Mouse (Mus musculus) heart, embryonic 16.5 days (tissue): ENCODE results near the gene Sdf4. TPM values are rescaled to one million over a fixed set of nuclear protein-coding genes. Genes with fewer than 3 reads are reported as not detected.

Source experiments
- ATAC-seq: fragments of 200-750 bp; cut with Nextera tagmentation; replicated peaks from 2 replicates; pipeline ENCODE4 v1.8.0; 2017; ENCODE audit warnings: moderate number of reproducible peaks; ENCODE audit not compliant: insufficient read depth, low FRiP score; ENCODE audit errors: extremely low read depth
- H3K27ac ChIP-seq: fragments of 300-500 bp; sonication (generic); 2 replicates; pipeline ENCODE4 v1.5.1; 2014; ENCODE audit warnings: mild to moderate bottlenecking, low read length, control low read depth, moderate library complexity
- H3K27me3 ChIP-seq: fragments of 300-500 bp; sonication (generic); 2 replicates; pipeline ENCODE4 v1.6.1; 2014; ENCODE audit warnings: low read length, mixed read lengths; ENCODE audit not compliant: control insufficient read depth, insufficient read depth
- H3K36me3 ChIP-seq: fragments of 300-500 bp; sonication (generic); 2 replicates; pipeline ENCODE4 v1.6.1; 2014; ENCODE audit not compliant: control insufficient read depth, insufficient read depth
- H3K4me1 ChIP-seq: fragments of 300-500 bp; sonication (generic); 2 replicates; pipeline ENCODE4 v1.6.1; 2014; ENCODE audit warnings: low read length, mixed read lengths; ENCODE audit not compliant: control insufficient read depth, insufficient read depth
- H3K4me2 ChIP-seq: fragments of 300-500 bp; sonication (generic); 2 replicates; pipeline ENCODE4 v1.6.1; 2014; ENCODE audit warnings: low read depth, mild to moderate bottlenecking, control low read depth, low read length
- H3K4me3 ChIP-seq: fragments of 300-500 bp; sonication (generic); 2 replicates; pipeline ENCODE4 v1.5.1; 2014; ENCODE audit warnings: mild to moderate bottlenecking, control low read depth, low read length
- H3K9ac ChIP-seq: fragments of 300-500 bp; sonication (generic); 2 replicates; pipeline ENCODE4 v1.6.1; 2014; ENCODE audit warnings: low read length, control low read depth
- H3K9me3 ChIP-seq: fragments of 300-500 bp; sonication (generic); replicated peaks from 2 replicates; pipeline ENCODE4 v1.6.1; 2016; ENCODE audit warnings: low read length; ENCODE audit not compliant: control insufficient read depth
- WGBS: fragments of 180-500 bp; shearing (Covaris S2); extraction: QIAGEN DNeasy Blood & Tissue Kit; methylation state at CpG from one replicate; pipeline ENCODE4 v1.1.7; 2014; 5-methylcytosine and 5-hydroxymethylcytosine counted together
- microRNA counts: library from miRNA; unstranded; fragments of <30 nt; microRNA quantifications from one replicate; lab custom pipeline; 2016
- microRNA-seq: library from miRNA; unstranded; fragments of <30 nt; microRNA quantifications from one replicate; pipeline ENCODE4, GENCODE M21; 2017
- polyA plus RNA-seq: library from polyadenylated mRNA; unstranded; fragments of >200 nt; fragmentation: Nextera tagmentation; extraction: Ambion mirVana; gene quantifications from 2 replicates; pipeline ENCODE4 v1.2.1, GENCODE M21; 2015

Sdf4 gene
- polyA plus RNA-seq, 1 experiment from 2014 or later, result 128 TPM

- Histone ChIP-seq H3K4me3 (no peak overlapping the region), H3K4me1 (peaks cover 20% of the 10 kb centered on the region; the same call in 1 of the 2 replicates), H3K36me3 (no peaks in the 10 kb centered on the region), H3K4me2 (no peak overlapping the region), H3K27me3 (no peaks in the 10 kb centered on the region), H3K27ac (no peak overlapping the region), H3K9ac (no peak overlapping the region), H3K9me3 (no peaks in the 10 kb centered on the region)
- 85% methylated on average over 5 of the region's 5 CpGs for WGBS
- ATAC-seq, result no peak
Measured at GRCm38 (mm10) chr4:156055173-156055572, 62.5 kb downstream of the Sdf4 start.

- H3K9ac ChIP-seq, result no peak overlapping the region
Measured at GRCm38 (mm10) chr4:156057702-156058101, 65.0 kb downstream of the Sdf4 start.

GRCm38 (mm10) chr4:156058826-156059225 is 66.2 kb downstream of the Sdf4 start:
- Histone ChIP-seq H3K27ac (no peak overlapping the region), H3K9me3 (no peaks in the 10 kb centered on the region), H3K27me3 (no peaks in the 10 kb centered on the region), H3K9ac (peak overlapping the region; percentile 30; the same call in 1 of the 2 replicates), H3K4me1 (0 out of 2 replicates have a peak, but pooled peaks cover under 1% of the 10 kb centered on the region), H3K36me3 (no peaks in the 10 kb centered on the region), H3K4me2 (no peak overlapping the region), H3K4me3 (peak overlapping the region; percentile 22)
- ATAC-seq, result no peak
- 65% methylated on average over 9 of the region's 9 CpGs for WGBS

More at GRCm38 (mm10) chr4:156057702-156058101, 65.0 kb downstream of the Sdf4 start:
- Histone ChIP-seq H3K36me3 (no peaks in the 10 kb centered on the region), H3K4me2 (no peak overlapping the region), H3K4me1 (peaks cover 7% of the 10 kb centered on the region; the same call in 1 of the 2 replicates), H3K9me3 (no peaks in the 10 kb centered on the region), H3K4me3 (no peak overlapping the region), H3K27me3 (no peaks in the 10 kb centered on the region), H3K27ac (no peak overlapping the region)
- no peak for ATAC-seq
- WGBS, result 68% methylated on average over 10 of the region's 10 CpGs

- H3K9me3 ChIP-seq, result no peaks in the 10 kb centered on the region
- no peak within 1 kb of the TSS for H3K4me2 ChIP-seq
- peak within 1 kb of the TSS; percentile 22 for H3K4me3 ChIP-seq
- no peak within 1 kb of the TSS for H3K27ac ChIP-seq
- H3K9ac ChIP-seq, result peak within 1 kb of the TSS; percentile 30; the same call in 1 of the 2 replicates
- H3K36me3 ChIP-seq, result no peaks in the 10 kb centered on the region
- no peaks in the 10 kb centered on the region for H3K4me1 ChIP-seq
- no peak; the same call in 1 of the 2 replicates for ATAC-seq
- H3K27me3 ChIP-seq, result no peaks in the 10 kb centered on the region
- WGBS, result 37% methylated on average over 5 of the region's 5 CpGs
Measured at GRCm38 (mm10) chr4:156059261-156059660, 66.6 kb downstream of the Sdf4 start, which contains the start of gene Ttll10. TSS of gene Ttll10 (minus strand) at chr4:156059414.

- Histone ChIP-seq H3K4me2 (no peak overlapping the region), H3K9me3 (no peaks in the 10 kb centered on the region), H3K4me1 (no peaks in the 10 kb centered on the region), H3K27me3 (no peaks in the 10 kb centered on the region), H3K36me3 (no peaks in the 10 kb centered on the region), H3K27ac (no peak overlapping the region), H3K4me3 (no peak overlapping the region; the same call in 1 of the 2 replicates), H3K9ac (no peak overlapping the region)
- ATAC-seq, result peak; percentile 63; the same call in 1 of the 2 replicates
- 43% methylated on average over 10 of the region's 10 CpGs for whole genome bisulfite sequencing
Measured at GRCm38 (mm10) chr4:156059713-156060112, 67.0 kb downstream of the Sdf4 start.

MicroRNAs within 50 kb of the gene (microRNA counts, 519-probe panel; counts per million panel counts)
- microRNA mmu-miR-200a (lab: Ali Mortazavi, UCI), result 2,439 counts per million, percentile 55 among the panel's probes with 10 or more counts
- 2,919 counts per million, percentile 75 among the panel's probes with 10 or more counts for microRNA mmu-miR-200b (lab: Ali Mortazavi, UCI)
- 3,046 counts per million, percentile 79 among the panel's probes with 10 or more counts for microRNA mmu-miR-429 (lab: Ali Mortazavi, UCI)

Small RNAs within 50 kb of the gene (microRNA-seq; reads per million reads assigned to microRNA genes)
- gene Mir200a, result 166 reads per million, percentile 59 among the genes with 10 or more reads in this experiment
- gene Mir200b, result 970 reads per million, percentile 79 among the genes with 10 or more reads in this experiment
- gene Mir429, result 2,711 reads per million, percentile 87 among the genes with 10 or more reads in this experiment

Other genes with a start within 250 kb of the Sdf4 start
- gene Atad3a, start 231.8 kb upstream of the Sdf4 start, polyA plus RNA-seq, result 123 TPM in 2 replicates
- 8.3 and 8.7 TPM in 2 replicates for gene Vwa1, start 218.2 kb upstream of the Sdf4 start, polyA plus RNA-seq
- gene Tmem88b, start 207.0 kb upstream of the Sdf4 start, polyA plus RNA-seq, result 1.4 and 1.8 TPM in 2 replicates
- gene Ankrd65, start 202.4 kb upstream of the Sdf4 start, polyA plus RNA-seq, result 0.30 TPM in 1 of 2 replicates, not detected in the other
- 133 and 138 TPM in 2 replicates for gene Mrpl20, start 190.0 kb upstream of the Sdf4 start, polyA plus RNA-seq
- 126 and 129 TPM in 2 replicates for gene Ccnl2, start 180.4 kb upstream of the Sdf4 start, polyA plus RNA-seq
- 124 and 132 TPM in 2 replicates for gene Aurkaip1, start 161.6 kb upstream of the Sdf4 start, polyA plus RNA-seq
- gene Mxra8, start 153.2 kb upstream of the Sdf4 start, polyA plus RNA-seq, result 77.8 and 86.8 TPM in 2 replicates
- gene Dvl1, start 145.5 kb upstream of the Sdf4 start, polyA plus RNA-seq, result 3.5 TPM in 2 replicates
- 0.18 and 0.26 TPM in 2 replicates for gene Tas1r3, start 129.5 kb upstream of the Sdf4 start, polyA plus RNA-seq
- gene Cptp, start 123.4 kb upstream of the Sdf4 start, polyA plus RNA-seq, result 9.3 and 9.5 TPM in 2 replicates
- 40.5 and 41.8 TPM in 2 replicates for gene Ints11, start 123.3 kb upstream of the Sdf4 start, polyA plus RNA-seq
- 32.5 and 34.3 TPM in 2 replicates for gene Pusl1, start 101.1 kb upstream of the Sdf4 start, polyA plus RNA-seq
- gene Acap3, start 101.0 kb upstream of the Sdf4 start, polyA plus RNA-seq, result 10.1 and 11.6 TPM in 2 replicates
- gene Ube2j2, start 49.0 kb upstream of the Sdf4 start, polyA plus RNA-seq, result 74.9 and 80.1 TPM in 2 replicates
- 23.1 and 28.9 TPM in 2 replicates for gene C1qtnf12, start 30.6 kb upstream of the Sdf4 start, polyA plus RNA-seq
- gene B3galt6, start 223 bp upstream of the Sdf4 start, polyA plus RNA-seq, result 8.6 and 9.1 TPM in 2 replicates
- gene Tnfrsf4, start 21.0 kb downstream of the Sdf4 start, polyA plus RNA-seq, result 0.95 and 1.5 TPM in 2 replicates
- gene Tnfrsf18, start 33.3 kb downstream of the Sdf4 start, polyA plus RNA-seq, result 2.3 and 2.6 TPM in 2 replicates
- gene Ttll10, start 66.5 kb downstream of the Sdf4 start, polyA plus RNA-seq, result 0.33 and 0.37 TPM in 2 replicates
- 17.3 and 17.4 TPM in 2 replicates for gene 9430015G10Rik, start 117.1 kb downstream of the Sdf4 start, polyA plus RNA-seq
- gene Rnf223, start 137.6 kb downstream of the Sdf4 start, polyA plus RNA-seq, result 0.18 and 0.19 TPM in 2 replicates
- gene Agrn, start 204.6 kb downstream of the Sdf4 start, polyA plus RNA-seq, result 34.4 and 48.5 TPM in 2 replicates
- 5.0 and 9.1 TPM in 2 replicates for gene Isg15, start 207.9 kb downstream of the Sdf4 start, polyA plus RNA-seq
- gene AW011738, start 210.4 kb downstream of the Sdf4 start, polyA plus RNA-seq, result 4.2 and 5.6 TPM in 2 replicates
- gene Perm1, start 223.0 kb downstream of the Sdf4 start, polyA plus RNA-seq, result 16.3 and 16.8 TPM in 2 replicates
- 13.8 and 17.5 TPM in 2 replicates for gene Plekhn1, start 242.0 kb downstream of the Sdf4 start, polyA plus RNA-seq
- gene Noc2l, start 243.1 kb downstream of the Sdf4 start, polyA plus RNA-seq, result 37.4 and 38.1 TPM in 2 replicates